ENCODE assay signal across 8 mouse cellular contexts in genomic region chr8:84147324-84147766, GRCm38 (mm10). TPM values are rescaled to one million over a fixed set of nuclear protein-coding genes. Genes with fewer than 3 reads are reported as not detected.
DNase-seq lines count a peak whose midpoint lies in the region; ATAC-seq and TF ChIP-seq lines count a peak whose summit lies in the region.

No protein-coding gene starts in this region.

- WGBS in kidney, adult 2 months, result 5% methylated on average over 14 of the region's 14 CpGs
- 9% methylated on average over 14 of the region's 14 CpGs for WGBS in embryonic facial prominence, embryonic 10.5 days
- 2% methylated on average over 14 of the region's 14 CpGs for WGBS in intestine, embryonic 14.5 days
- 9% methylated on average over 14 of the region's 14 CpGs for WGBS in olfactory bulb, adult 2 months

- H3K4me3 ChIP-seq in kidney, adult 2 months (ENCODE audit: insufficient read depth, low read depth, low read length), result peak overlapping the region; percentile 63
- H3K4me3 ChIP-seq in embryonic facial prominence, embryonic 10.5 days, result peak overlapping the region; percentile 84
- H3K4me3 ChIP-seq in intestine, embryonic 14.5 days (ENCODE audit: low read depth, low read length), result peak overlapping the region; percentile 68
- H3K4me3 ChIP-seq in olfactory bulb, adult 2 months (ENCODE audit: insufficient read depth, low read depth, low read length), result peak overlapping the region; percentile 69

- DNase-seq in kidney, adult 2 months, result peak; percentile 63
- DNase-seq in kidney, adult 11 months, result no peak
- DNase-seq in embryonic facial prominence, embryonic 10.5 days (ENCODE audit: low spot score), result no peak
- DNase-seq in intestine, embryonic 14.5 days (ENCODE audit: low spot score), result peak; percentile 80
- peak; percentile 61 to 73 for DNase-seq in lung, adult 18-20 months
- DNase-seq in natural killer cell, adult 2 months (ENCODE audit: low spot score in 2 of 2), result no peak
- no peak for DNase-seq in thymus, postnatal 0 days (ENCODE audit: low spot score)

- H3K4me2 ChIP-seq in intestine, embryonic 14.5 days (ENCODE audit: low read length), result peak overlapping the region; percentile 87

- H3K36me3 ChIP-seq in kidney, adult 2 months (ENCODE audit: control insufficient read depth, insufficient read depth, low read length), result no peaks in the 10 kb centered on the region
- peaks cover 28% of the 10 kb centered on the region for H3K36me3 ChIP-seq in embryonic facial prominence, embryonic 10.5 days (replicated peaks)
- H3K36me3 ChIP-seq in intestine, embryonic 14.5 days (ENCODE audit: control insufficient read depth, insufficient read depth, low read length), result peaks cover 16% of the 10 kb centered on the region

- peak; percentile 76 for ATAC-seq in intestine, embryonic 14.5 days (replicated peaks; ENCODE audit: low FRiP score, low TSS enrichment, low read depth)

- no peak for TF ChIP-seq CTCF in kidney, adult 2 months (conservative IDR thresholded peaks at IDR 0.05; ENCODE audit: insufficient read depth, insufficient read length, low read depth, low read length)
- no peak for TF ChIP-seq CTCF in olfactory bulb, adult 2 months (IDR thresholded peaks at IDR 0.05; ENCODE audit: insufficient read depth, low read depth, low read length)

- H3K27ac ChIP-seq in kidney, adult 2 months (ENCODE audit: insufficient read depth, low read depth, low read length), result peak overlapping the region; percentile 14
- peak overlapping the region; percentile 90 for H3K27ac ChIP-seq in embryonic facial prominence, embryonic 10.5 days (replicated peaks)
- peak overlapping the region; percentile 77 for H3K27ac ChIP-seq in intestine, embryonic 14.5 days (ENCODE audit: low read depth)
- H3K27ac ChIP-seq in olfactory bulb, adult 2 months (ENCODE audit: insufficient read depth, low read depth, low read length), result 0 out of 2 replicates have a peak overlapping the region, but pooled peaks have one; percentile 19

- no peaks in the 10 kb centered on the region for H3K27me3 ChIP-seq in kidney, adult 2 months (replicated peaks; ENCODE audit: control insufficient read depth, insufficient read depth, low read length)
- peaks cover 5% of the 10 kb centered on the region; the same call in 1 of the 2 replicates for H3K27me3 ChIP-seq in embryonic facial prominence, embryonic 10.5 days (replicated peaks; ENCODE audit: low read depth, poor library complexity, severe bottlenecking)
- no peaks in the 10 kb centered on the region for H3K27me3 ChIP-seq in intestine, embryonic 14.5 days (replicated peaks; ENCODE audit: control insufficient read depth, insufficient read depth, low read length)

- H3K9ac ChIP-seq in intestine, embryonic 14.5 days (ENCODE audit: low read length), result peak overlapping the region; percentile 84

- H3K9me3 ChIP-seq in embryonic facial prominence, embryonic 10.5 days, result no peaks in the 10 kb centered on the region
- no peaks in the 10 kb centered on the region for H3K9me3 ChIP-seq in intestine, embryonic 14.5 days (ENCODE audit: control insufficient read depth, low read length)

- peaks cover 12% of the 10 kb centered on the region for H3K4me1 ChIP-seq in kidney, adult 2 months (ENCODE audit: control insufficient read depth, insufficient read depth, low read length)
- H3K4me1 ChIP-seq in embryonic facial prominence, embryonic 10.5 days, result peaks cover 31% of the 10 kb centered on the region
- peaks cover 14% of the 10 kb centered on the region; the same call in 1 of the 2 replicates for H3K4me1 ChIP-seq in intestine, embryonic 14.5 days (replicated peaks; ENCODE audit: control insufficient read depth, insufficient read depth, low read length)
- H3K4me1 ChIP-seq in olfactory bulb, adult 2 months (ENCODE audit: control insufficient read depth, insufficient read depth, low read length), result peaks cover 25% of the 10 kb centered on the region

- TF ChIP-seq POLR2A in kidney, adult 2 months (IDR thresholded peaks at IDR 0.05; ENCODE audit: low read depth, low read length), result no peak
- no peak for TF ChIP-seq POLR2A in olfactory bulb, adult 2 months (IDR thresholded peaks at IDR 0.05; ENCODE audit: insufficient read depth, low read depth, low read length)

RNA-seq across cellular contexts. Expression of gene Cc2d1a, which starts 0.4 kb away (rescaled TPM):
- 24.1 and 26.0 TPM in 2 replicates for polyA plus RNA-seq in kidney, adult 2 months (2012; rRNA removed)
- 20.4 and 21.0 TPM in 2 replicates for polyA plus RNA-seq in embryonic facial prominence, embryonic 10.5 days (2016; fragmentation: Nextera tagmentation; extraction: Ambion mirVana)
- polyA plus RNA-seq in intestine, embryonic 14.5 days (2014; fragmentation: Nextera tagmentation; extraction: Ambion mirVana), result 17.4 and 19.5 TPM in 2 replicates
- polyA plus RNA-seq in olfactory bulb, adult 2 months (2012; ENCODE audit: insufficient read depth, insufficient read length, low replicate concordance, missing spikeins), result not detected in 2 replicates
- 18.9 and 20.1 TPM in 2 replicates for polyA plus RNA-seq in thymus, postnatal 0 days (2015; fragmentation: Nextera tagmentation; extraction: Ambion mirVana)

RNA-seq across cellular contexts. Expression of gene 4930432K21Rik, which starts 0.5 kb away (rescaled TPM):
- polyA plus RNA-seq in kidney, adult 2 months (2012; rRNA removed), result 0.63 and 0.92 TPM in 2 replicates
- polyA plus RNA-seq in embryonic facial prominence, embryonic 10.5 days (2016; fragmentation: Nextera tagmentation; extraction: Ambion mirVana), result 1.5 and 1.8 TPM in 2 replicates
- polyA plus RNA-seq in intestine, embryonic 14.5 days (2014; fragmentation: Nextera tagmentation; extraction: Ambion mirVana), result 0.48 and 0.92 TPM in 2 replicates
- polyA plus RNA-seq in olfactory bulb, adult 2 months (2012; ENCODE audit: insufficient read depth, insufficient read length, low replicate concordance, missing spikeins), result not detected in 2 replicates
- polyA plus RNA-seq in thymus, postnatal 0 days (2015; fragmentation: Nextera tagmentation; extraction: Ambion mirVana), result 1.3 and 1.4 TPM in 2 replicates

RNA-seq across cellular contexts. Expression of gene Podnl1, which starts 21.6 kb away (rescaled TPM):
- 0.48 and 0.67 TPM in 2 replicates for polyA plus RNA-seq in kidney, adult 2 months (2012; rRNA removed)
- polyA plus RNA-seq in embryonic facial prominence, embryonic 10.5 days (2016; fragmentation: Nextera tagmentation; extraction: Ambion mirVana), result 0.08 and 0.12 TPM in 2 replicates
- polyA plus RNA-seq in intestine, embryonic 14.5 days (2014; fragmentation: Nextera tagmentation; extraction: Ambion mirVana), result 0.46 and 0.49 TPM in 2 replicates
- not detected in 2 replicates for polyA plus RNA-seq in olfactory bulb, adult 2 months (2012; ENCODE audit: insufficient read depth, insufficient read length, low replicate concordance, missing spikeins)
- 2.1 and 2.3 TPM in 2 replicates for polyA plus RNA-seq in thymus, postnatal 0 days (2015; fragmentation: Nextera tagmentation; extraction: Ambion mirVana)

RNA-seq across cellular contexts. Expression of gene Nanos3, which starts 37.7 kb away (rescaled TPM):
- polyA plus RNA-seq in kidney, adult 2 months (2012; rRNA removed), result 0.99 and 1.4 TPM in 2 replicates
- 2.4 and 3.5 TPM in 2 replicates for polyA plus RNA-seq in embryonic facial prominence, embryonic 10.5 days (2016; fragmentation: Nextera tagmentation; extraction: Ambion mirVana)
- 4.1 and 4.4 TPM in 2 replicates for polyA plus RNA-seq in intestine, embryonic 14.5 days (2014; fragmentation: Nextera tagmentation; extraction: Ambion mirVana)
- polyA plus RNA-seq in olfactory bulb, adult 2 months (2012; ENCODE audit: insufficient read depth, insufficient read length, low replicate concordance, missing spikeins), result not detected in 2 replicates
- 5.3 and 6.2 TPM in 2 replicates for polyA plus RNA-seq in thymus, postnatal 0 days (2015; fragmentation: Nextera tagmentation; extraction: Ambion mirVana)

RNA-seq across cellular contexts. Expression of gene Dcaf15, which starts 42.8 kb away (rescaled TPM):
- polyA plus RNA-seq in kidney, adult 2 months (2012; rRNA removed), result 28.2 and 30.1 TPM in 2 replicates
- polyA plus RNA-seq in embryonic facial prominence, embryonic 10.5 days (2016; fragmentation: Nextera tagmentation; extraction: Ambion mirVana), result 15.9 and 18.0 TPM in 2 replicates
- polyA plus RNA-seq in intestine, embryonic 14.5 days (2014; fragmentation: Nextera tagmentation; extraction: Ambion mirVana), result 10.8 and 11.7 TPM in 2 replicates
- not detected in 2 replicates for polyA plus RNA-seq in olfactory bulb, adult 2 months (2012; ENCODE audit: insufficient read depth, insufficient read length, low replicate concordance, missing spikeins)
- polyA plus RNA-seq in thymus, postnatal 0 days (2015; fragmentation: Nextera tagmentation; extraction: Ambion mirVana), result 14.7 and 18.1 TPM in 2 replicates

Comparison
In these comparisons a context has a peak if more than half of its experiments do, and no peak if none do; other contexts are left out.
1. DNase-seq: peak in kidney, adult 2 months (single experiment), intestine, embryonic 14.5 days (single experiment) and lung, adult 18-20 months (2 of 2); none in kidney, adult 11 months (single experiment), embryonic facial prominence, embryonic 10.5 days (single experiment), natural killer cell, adult 2 months (0 of 2) and thymus, postnatal 0 days (single experiment).
2. H3K27ac ChIP-seq: peak in every context shown above with its lines; median percentile 90 in embryonic facial prominence, embryonic 10.5 days; 77 in intestine, embryonic 14.5 days; 19 in olfactory bulb, adult 2 months; 14 in kidney, adult 2 months.
3. Peak in every context shown above with its lines, with median percentiles within 50 percentile points of each other: H3K4me3 ChIP-seq.